Mouse (Mus musculus): ENCODE data around the gene Olfr1328. TPM values are rescaled to one million over a fixed set of nuclear protein-coding genes. Genes with fewer than 3 reads are reported as not detected.
"Not testable (repeated sequence)": the region's sequence is repeated elsewhere in the genome, so short reads cannot be mapped to it uniquely, and the experiment has no call there.

Olfr1328 gene
- polyA plus RNA-seq (2014; fragmentation: Nextera tagmentation; extraction: Ambion mirVana), result not detected in 2 replicates

DNA sequence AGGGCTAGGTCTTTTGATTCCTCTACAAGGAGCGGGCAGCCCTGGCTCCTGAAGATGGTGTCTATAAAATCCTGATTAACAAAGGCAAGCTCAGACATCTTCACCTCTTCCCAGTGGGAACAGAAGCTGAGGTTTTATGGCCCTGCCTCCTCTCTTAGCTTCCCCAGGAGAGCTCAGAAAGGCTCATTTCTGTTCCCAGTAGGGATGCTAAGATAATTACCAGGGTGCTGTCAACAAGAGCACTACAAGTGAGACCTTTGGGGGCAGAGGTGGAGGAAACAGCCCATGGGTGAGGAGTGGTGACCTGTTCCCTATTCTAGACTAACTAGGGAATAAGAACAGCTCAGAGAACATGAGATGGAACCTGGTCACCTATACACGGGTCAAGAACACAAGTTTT is at the start of gene Olfr1328:
Gene Olfr1328, minus strand, starts transcription at position 101 of the 400 bp plus-strand sequence.
- Histone ChIP-seq H3K27ac (no peak within 1 kb of the TSS), H3K9me3 (ENCODE audit: control insufficient read depth, low read length) (no peaks in the 10 kb centered on the region), H3K4me3 (replicated peaks; ENCODE audit: low read length) (no peak within 1 kb of the TSS), H3K4me1 (replicated peaks; ENCODE audit: control insufficient read depth, insufficient read depth, low read length) (no peaks in the 10 kb centered on the region), H3K27me3 (ENCODE audit: control insufficient read depth, insufficient read depth, low read length) (no peaks in the 10 kb centered on the region), H3K4me2 (replicated peaks) (no peak within 1 kb of the TSS), H3K36me3 (replicated peaks; ENCODE audit: control insufficient read depth, insufficient read depth) (no peaks in the 10 kb centered on the region), H3K9ac (no peak within 1 kb of the TSS)
- WGBS, result 84% methylated on average over 2 of the region's 2 CpGs
- DNase-seq (ENCODE audit: low spot score), result no peak
- no peak for ATAC-seq (ENCODE audit: low FRiP score)

GRCm38 (mm10) chr4:118985291-118985690 is 46.9 kb upstream of the Olfr1328 start:
- no peak overlapping the region for H3K4me3 ChIP-seq (replicated peaks; ENCODE audit: low read length)
- H3K9me3 ChIP-seq (ENCODE audit: control insufficient read depth, low read length), result no peaks in the 10 kb centered on the region
- H3K4me2 ChIP-seq (replicated peaks), result no peak overlapping the region
- DNase-seq (ENCODE audit: low spot score) (no peak), ATAC-seq (ENCODE audit: low FRiP score) (no peak)
- no peak overlapping the region for H3K9ac ChIP-seq
- 87% methylated on average over 4 of the region's 4 CpGs for WGBS
- no peaks in the 10 kb centered on the region for H3K36me3 ChIP-seq (replicated peaks; ENCODE audit: control insufficient read depth, insufficient read depth)
- no peaks in the 10 kb centered on the region for H3K4me1 ChIP-seq (replicated peaks; ENCODE audit: control insufficient read depth, insufficient read depth, low read length)
- no peak overlapping the region for H3K27ac ChIP-seq
- no peaks in the 10 kb centered on the region for H3K27me3 ChIP-seq (ENCODE audit: control insufficient read depth, insufficient read depth, low read length)

DNA sequence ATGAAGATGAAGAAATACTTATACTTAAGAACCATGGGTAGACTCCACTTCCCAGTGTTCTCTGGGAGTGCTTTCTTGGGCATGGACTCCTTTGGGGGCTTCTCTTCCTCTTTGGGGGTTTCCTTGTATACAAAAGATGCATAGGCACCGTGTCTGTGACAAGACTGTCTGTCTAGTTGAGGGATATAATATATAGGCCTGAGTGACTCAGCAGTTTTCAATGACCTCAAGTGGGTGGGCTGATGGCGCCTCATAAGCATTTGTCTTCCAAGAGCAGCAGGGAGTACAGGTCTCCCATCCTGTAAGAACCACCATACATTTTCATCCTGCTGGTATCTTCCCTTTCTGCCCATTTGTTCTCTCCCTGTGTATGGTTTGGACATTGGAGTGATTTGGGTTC is 34.9 kb upstream of the Olfr1328 start:
- Histone ChIP-seq H3K36me3 (replicated peaks; ENCODE audit: control insufficient read depth, insufficient read depth) (no peaks in the 10 kb centered on the region), H3K9ac (no peak overlapping the region), H3K27me3 (ENCODE audit: control insufficient read depth, insufficient read depth, low read length) (no peaks in the 10 kb centered on the region), H3K4me1 (replicated peaks; ENCODE audit: control insufficient read depth, insufficient read depth, low read length) (no peaks in the 10 kb centered on the region), H3K4me2 (replicated peaks) (no peak overlapping the region), H3K9me3 (ENCODE audit: control insufficient read depth, low read length) (no peaks in the 10 kb centered on the region), H3K27ac (no peak overlapping the region), H3K4me3 (replicated peaks; ENCODE audit: low read length) (no peak overlapping the region)
- DNase-seq (ENCODE audit: low spot score), result no peak
- no peak for ATAC-seq (ENCODE audit: low FRiP score)
- 83% methylated on average over 2 of the region's 2 CpGs for WGBS

DNA sequence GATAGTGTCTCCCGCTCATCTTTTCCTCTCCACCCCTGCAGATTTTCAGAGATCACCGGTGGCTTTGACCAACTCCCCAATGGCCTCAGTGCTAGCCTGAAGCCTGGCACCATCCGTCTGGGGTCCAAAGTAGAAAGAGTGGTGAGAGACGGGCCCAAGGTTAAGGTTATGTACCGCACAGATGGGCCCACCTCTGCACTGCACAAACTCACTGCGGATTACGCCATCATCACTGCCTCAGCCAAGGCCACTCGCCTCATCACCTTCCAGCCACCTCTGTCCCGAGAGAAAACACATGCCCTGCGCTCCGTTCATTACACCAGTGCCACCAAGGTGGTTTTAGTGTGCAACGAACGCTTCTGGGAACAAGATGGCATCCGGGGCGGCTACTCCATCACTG is 29.3 kb upstream of the Olfr1328 start:
- 94% methylated on average over 15 of the region's 15 CpGs for WGBS
- Histone ChIP-seq H3K4me2 (replicated peaks) (no peak overlapping the region), H3K9me3 (ENCODE audit: control insufficient read depth, low read length) (no peaks in the 10 kb centered on the region), H3K36me3 (replicated peaks; ENCODE audit: control insufficient read depth, insufficient read depth) (no peaks in the 10 kb centered on the region), H3K4me3 (replicated peaks; ENCODE audit: low read length) (no peak overlapping the region), H3K27ac (no peak overlapping the region), H3K27me3 (ENCODE audit: control insufficient read depth, insufficient read depth, low read length) (no peaks in the 10 kb centered on the region), H3K9ac (no peak overlapping the region), H3K4me1 (replicated peaks; ENCODE audit: control insufficient read depth, insufficient read depth, low read length) (no peaks in the 10 kb centered on the region)
- ATAC-seq (ENCODE audit: low FRiP score) (no peak), DNase-seq (ENCODE audit: low spot score) (no peak)

GRCm38 (mm10) chr4:118961141-118961628 is 22.8 kb upstream of the Olfr1328 start, which contains the start of gene Lao1:
Lao1 (plus strand) TSS chr4:118961578.
- no peak within 1 kb of the TSS for H3K4me3 ChIP-seq (replicated peaks; ENCODE audit: low read length)
- H3K9me3 ChIP-seq (ENCODE audit: control insufficient read depth, low read length), result no peaks in the 10 kb centered on the region
- H3K4me1 ChIP-seq (replicated peaks; ENCODE audit: control insufficient read depth, insufficient read depth, low read length), result no peaks in the 10 kb centered on the region
- H3K9ac ChIP-seq, result no peak within 1 kb of the TSS
- no peak within 1 kb of the TSS for H3K27ac ChIP-seq
- 83% methylated on average over 2 of the region's 2 CpGs for WGBS
- DNase-seq (ENCODE audit: low spot score) (no peak), ATAC-seq (ENCODE audit: low FRiP score) (no peak)
- no peak within 1 kb of the TSS for H3K4me2 ChIP-seq (replicated peaks)
- H3K36me3 ChIP-seq (replicated peaks; ENCODE audit: control insufficient read depth, insufficient read depth), result no peaks in the 10 kb centered on the region
- H3K27me3 ChIP-seq (ENCODE audit: control insufficient read depth, insufficient read depth, low read length), result no peaks in the 10 kb centered on the region

- no peaks in the 10 kb centered on the region for H3K27me3 ChIP-seq (ENCODE audit: control insufficient read depth, insufficient read depth, low read length)
- ATAC-seq (ENCODE audit: low FRiP score), result no peak
- no peak for DNase-seq (ENCODE audit: low spot score)
- no peak overlapping the region for H3K4me2 ChIP-seq (replicated peaks)
- H3K36me3 ChIP-seq (replicated peaks; ENCODE audit: control insufficient read depth, insufficient read depth), result no peaks in the 10 kb centered on the region
- no peak overlapping the region for H3K27ac ChIP-seq
- no peaks in the 10 kb centered on the region for H3K9me3 ChIP-seq (ENCODE audit: control insufficient read depth, low read length)
- no peak overlapping the region for H3K4me3 ChIP-seq (replicated peaks; ENCODE audit: low read length)
- 91% methylated on average over 7 of the region's 7 CpGs for WGBS
- no peaks in the 10 kb centered on the region for H3K4me1 ChIP-seq (replicated peaks; ENCODE audit: control insufficient read depth, insufficient read depth, low read length)
- H3K9ac ChIP-seq, result no peak overlapping the region
Measured at GRCm38 (mm10) chr4:118958812-118959211, 20.4 kb upstream of the Olfr1328 start.

DNA sequence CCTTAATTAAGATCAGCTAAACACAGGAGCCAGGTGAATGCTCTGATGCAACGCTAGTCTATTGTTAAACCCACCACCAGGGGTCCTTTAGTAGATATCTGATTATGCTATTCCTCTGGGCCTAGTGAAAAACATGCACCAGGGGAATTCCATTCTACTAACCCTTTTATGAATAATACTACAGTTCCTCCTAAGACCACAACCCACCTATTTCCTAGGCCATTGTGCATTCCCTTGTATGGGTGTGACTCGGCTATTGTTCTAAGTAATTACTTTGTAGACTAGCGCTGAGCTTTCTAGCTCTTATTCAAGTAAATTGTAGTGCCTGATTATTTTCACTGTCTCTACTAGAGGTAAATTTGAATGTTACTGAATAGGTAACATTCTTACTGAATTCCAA is 7.1 kb downstream of the Olfr1328 start:
- not testable (repeated sequence) for ATAC-seq (ENCODE audit: low FRiP score)

DNA sequence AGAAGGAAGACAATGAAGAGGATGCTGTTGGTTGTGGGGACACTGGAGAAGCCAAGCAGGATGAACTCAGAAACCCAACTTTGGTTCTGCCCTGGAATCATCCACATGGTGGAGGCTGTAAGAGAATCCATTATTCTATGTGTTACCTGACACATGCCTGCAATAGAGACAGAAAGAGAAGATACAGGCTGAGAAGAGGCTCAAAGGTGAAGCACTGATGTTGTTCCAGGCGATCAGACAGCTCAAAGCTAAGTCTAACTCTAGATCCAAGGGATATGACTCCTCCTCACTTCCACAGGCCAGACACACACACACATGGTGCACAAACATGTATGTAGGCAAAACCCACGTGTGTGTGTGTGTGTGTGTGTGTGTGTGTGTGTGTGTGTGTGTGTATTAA is 21.0 kb downstream of the Olfr1328 start, which contains the start of gene Olfr1329:
Gene Olfr1329, minus strand, starts transcription at position 101 of the 400 bp plus-strand sequence.
- not testable (repeated sequence) for H3K9me3 ChIP-seq (ENCODE audit: control insufficient read depth, low read length); H3K4me2 ChIP-seq (replicated peaks); DNase-seq (ENCODE audit: low spot score); H3K27ac ChIP-seq; H3K27me3 ChIP-seq (ENCODE audit: control insufficient read depth, insufficient read depth, low read length); ATAC-seq (ENCODE audit: low FRiP score); H3K36me3 ChIP-seq (replicated peaks; ENCODE audit: control insufficient read depth, insufficient read depth); H3K4me1 ChIP-seq (replicated peaks; ENCODE audit: control insufficient read depth, insufficient read depth, low read length); H3K9ac ChIP-seq; H3K4me3 ChIP-seq (replicated peaks; ENCODE audit: low read length)
- WGBS, result 60% methylated on average over 2 of the region's 2 CpGs

More for the DNA sequence above, 7.1 kb downstream of the Olfr1328 start:
- DNase-seq (ENCODE audit: low spot score); H3K36me3 ChIP-seq (replicated peaks; ENCODE audit: control insufficient read depth, insufficient read depth); H3K9ac ChIP-seq; H3K27ac ChIP-seq; H3K4me2 ChIP-seq (replicated peaks); H3K4me1 ChIP-seq (replicated peaks; ENCODE audit: control insufficient read depth, insufficient read depth, low read length); H3K4me3 ChIP-seq (replicated peaks; ENCODE audit: low read length); H3K27me3 ChIP-seq (ENCODE audit: control insufficient read depth, insufficient read depth, low read length); H3K9me3 ChIP-seq (ENCODE audit: control insufficient read depth, low read length): not testable (repeated sequence)
- 75% methylated on average over 3 of the region's 3 CpGs for WGBS

DNA sequence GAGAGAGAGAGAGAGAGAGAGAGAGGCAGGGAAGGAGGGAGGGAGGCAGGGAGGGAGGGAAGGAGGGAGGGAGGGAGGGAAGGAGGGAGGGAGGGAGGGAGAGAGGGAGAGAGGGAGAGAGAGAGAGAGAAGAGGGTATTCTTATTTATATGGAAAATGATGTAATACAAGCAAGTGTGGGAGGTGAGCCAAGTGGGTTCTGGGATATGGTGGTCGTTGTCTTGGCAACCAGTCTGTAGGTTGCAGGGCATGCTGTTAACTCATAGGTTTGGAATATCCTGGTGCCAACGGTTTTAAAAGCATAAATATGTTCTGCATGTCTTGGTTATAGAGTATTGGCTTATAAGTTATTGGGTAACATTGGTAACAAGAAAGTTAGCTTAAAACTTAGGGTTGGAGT is 36.4 kb downstream of the Olfr1328 start:
- H3K4me2 ChIP-seq (replicated peaks), result no peak overlapping the region
- no peak for ATAC-seq (ENCODE audit: low FRiP score)
- no peaks in the 10 kb centered on the region for H3K27me3 ChIP-seq (ENCODE audit: control insufficient read depth, insufficient read depth, low read length)
- no peak overlapping the region for H3K9ac ChIP-seq
- no peak for DNase-seq (ENCODE audit: low spot score)
- H3K9me3 ChIP-seq (ENCODE audit: control insufficient read depth, low read length), result no peaks in the 10 kb centered on the region
- WGBS, result 73% methylated on average over 2 of the region's 2 CpGs
- no peaks in the 10 kb centered on the region for H3K4me1 ChIP-seq (replicated peaks; ENCODE audit: control insufficient read depth, insufficient read depth, low read length)
- no peaks in the 10 kb centered on the region for H3K36me3 ChIP-seq (replicated peaks; ENCODE audit: control insufficient read depth, insufficient read depth)
- no peak overlapping the region for H3K27ac ChIP-seq
- no peak overlapping the region for H3K4me3 ChIP-seq (replicated peaks; ENCODE audit: low read length)

- DNase-seq (ENCODE audit: low spot score), result no peak
- WGBS, result 86% methylated on average over 1 of the region's 1 CpGs
- Histone ChIP-seq H3K36me3 (replicated peaks; ENCODE audit: control insufficient read depth, insufficient read depth) (no peaks in the 10 kb centered on the region), H3K4me3 (replicated peaks; ENCODE audit: low read length) (no peak within 1 kb of the TSS), H3K4me2 (replicated peaks) (no peak within 1 kb of the TSS), H3K9ac (no peak within 1 kb of the TSS), H3K9me3 (ENCODE audit: control insufficient read depth, low read length) (no peaks in the 10 kb centered on the region), H3K27ac (no peak within 1 kb of the TSS), H3K4me1 (replicated peaks; ENCODE audit: control insufficient read depth, insufficient read depth, low read length) (no peaks in the 10 kb centered on the region), H3K27me3 (ENCODE audit: control insufficient read depth, insufficient read depth, low read length) (no peaks in the 10 kb centered on the region)
- ATAC-seq (ENCODE audit: low FRiP score), result no peak
Measured at GRCm38 (mm10) chr4:118888297-118888696, 50.1 kb downstream of the Olfr1328 start, which contains the start of gene Olfr1330. Olfr1330 (plus strand) TSS chr4:118888597.

Data from hindbrain, embryonic 14.5 days (tissue).